Mouse (Mus musculus): Measurements from ENCODE around the gene Snupn. TPM values are rescaled to one million over a fixed set of nuclear protein-coding genes. Genes with fewer than 3 reads are reported as not detected.
A peak's percentile ranks its signal among the peaks of the same experiment; 100 is the strongest.
"Not testable (repeated sequence)": the region's sequence is repeated elsewhere in the genome, so short reads cannot be mapped to it uniquely, and the experiment has no call there.

The Snupn gene
- polyA plus RNA-seq, 1 experiment from 2014 or later = 27.4 TPM

GRCm38 (mm10) chr9:56938374-56938773 is 12.3 kb upstream of the Snupn start:
- 0 out of 2 replicates have a peak, but pooled peaks cover 3% of the 10 kb centered on the region for H3K36me3 ChIP-seq
- H3K4me3 ChIP-seq = peak overlapping the region; percentile 87
- H3K9me3 ChIP-seq = no peaks in the 10 kb centered on the region
- H3K4me1 ChIP-seq = 0 out of 2 replicates have a peak, but pooled peaks cover 7% of the 10 kb centered on the region
- no peak for DNase-seq (ENCODE audit: low spot score)
- 1% methylated on average over 7 of the region's 7 CpGs for whole genome bisulfite sequencing
- H3K27ac ChIP-seq = no peak overlapping the region; the same call in 1 of the 2 replicates
- no peaks in the 10 kb centered on the region for H3K27me3 ChIP-seq (ENCODE audit: insufficient read depth, poor library complexity, severe bottlenecking)

GRCm38 (mm10) chr9:56947481-56947880 is 3.2 kb upstream of the Snupn start:
- not testable (repeated sequence) for H3K4me3 ChIP-seq; H3K36me3 ChIP-seq; DNase-seq (ENCODE audit: low spot score); H3K9me3 ChIP-seq; H3K4me1 ChIP-seq; H3K27me3 ChIP-seq (ENCODE audit: insufficient read depth, poor library complexity, severe bottlenecking); H3K27ac ChIP-seq
- WGBS = 24% methylated on average over 3 of the region's 3 CpGs

- not testable (repeated sequence) for H3K27me3 ChIP-seq (ENCODE audit: insufficient read depth, poor library complexity, severe bottlenecking); H3K4me1 ChIP-seq; H3K4me3 ChIP-seq; H3K36me3 ChIP-seq; DNase-seq (ENCODE audit: low spot score); H3K9me3 ChIP-seq; H3K27ac ChIP-seq
- 82% methylated on average over 5 of the region's 5 CpGs for WGBS
Observed at GRCm38 (mm10) chr9:56948699-56949098, 2.0 kb upstream of the Snupn start.

DNA sequence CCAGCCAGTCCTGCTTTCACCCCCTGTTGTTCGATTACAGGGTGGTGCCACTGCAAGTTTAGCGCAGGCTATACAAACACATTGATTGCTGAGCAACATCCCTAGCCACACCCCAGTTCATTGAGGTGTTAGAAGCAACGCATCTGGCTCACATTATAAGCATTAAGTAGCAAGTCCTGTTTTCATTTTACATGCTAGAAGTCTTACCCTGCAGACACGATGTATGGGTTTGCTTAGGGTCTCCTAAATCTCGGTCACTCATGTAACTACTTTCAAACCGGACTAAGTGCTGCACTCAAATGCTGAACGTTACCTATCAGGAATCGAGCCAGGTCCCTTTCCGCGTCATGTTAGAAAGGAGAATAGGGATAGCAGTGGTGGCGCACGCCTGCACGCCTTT is 911 bp upstream of the Snupn start:
- no peak for DNase-seq (ENCODE audit: low spot score)
- H3K27ac ChIP-seq = peak overlapping the region; percentile 90

GRCm38 (mm10) chr9:56953562-56953961 is 2.9 kb downstream of the Snupn start:
- Histone ChIP-seq H3K4me3 (no peak overlapping the region), H3K27ac (no peak overlapping the region), H3K27me3 (ENCODE audit: insufficient read depth, poor library complexity, severe bottlenecking) (no peaks in the 10 kb centered on the region), H3K36me3 (peaks cover 13% of the 10 kb centered on the region), H3K9me3 (no peaks in the 10 kb centered on the region), H3K4me1 (peaks cover 7% of the 10 kb centered on the region)
- 89% methylated on average over 1 of the region's 1 CpGs for WGBS
- no peak for DNase-seq (ENCODE audit: low spot score)

More for the DNA sequence above, 911 bp upstream of the Snupn start:
- Histone ChIP-seq H3K9me3 (no peaks in the 10 kb centered on the region), H3K36me3 (no peaks in the 10 kb centered on the region), H3K4me3 (peak overlapping the region; percentile 72), H3K27me3 (ENCODE audit: insufficient read depth, poor library complexity, severe bottlenecking) (no peaks in the 10 kb centered on the region), H3K4me1 (peaks cover 7% of the 10 kb centered on the region)
- WGBS = 27% methylated on average over 13 of the region's 13 CpGs

DNA sequence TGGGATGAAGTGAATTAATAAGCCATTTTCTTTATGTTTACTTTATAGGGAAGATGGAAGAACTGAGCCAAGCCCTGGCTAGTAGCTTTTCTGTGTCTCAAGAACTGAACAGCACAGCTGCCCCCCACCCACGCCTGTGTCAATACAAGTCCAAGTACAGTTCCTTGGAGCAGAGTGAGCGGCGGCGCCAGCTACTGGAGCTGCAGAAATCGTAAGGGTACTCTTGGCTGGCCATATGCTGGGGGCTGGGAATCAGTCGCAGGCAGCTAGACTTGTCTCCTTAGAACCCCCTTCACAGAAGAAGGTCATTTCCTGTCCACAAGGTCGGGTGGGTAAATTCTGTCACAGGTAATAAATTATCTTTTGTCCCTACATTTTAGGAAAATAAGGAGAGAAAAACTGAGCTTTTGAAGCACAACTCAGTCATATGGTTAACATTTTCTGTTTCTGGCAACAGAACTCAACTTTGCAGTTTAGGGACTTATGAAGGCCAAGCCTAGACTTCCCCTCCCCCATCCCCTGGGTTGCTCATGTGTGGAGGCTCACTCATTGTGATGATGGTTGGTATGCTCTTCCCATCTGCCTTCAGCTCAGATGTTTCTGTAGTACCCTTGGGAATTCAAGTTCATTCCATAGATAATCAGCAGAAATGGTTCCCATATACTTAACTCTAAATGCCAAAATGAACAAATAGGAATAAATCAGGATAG is 6.4 kb downstream of the Snupn start:
- WGBS = 72% methylated on average over 7 of the region's 7 CpGs
- Histone ChIP-seq H3K36me3 (peaks cover 24% of the 10 kb centered on the region), H3K4me1 (no peaks in the 10 kb centered on the region), H3K27ac (no peak overlapping the region), H3K27me3 (ENCODE audit: insufficient read depth, poor library complexity, severe bottlenecking) (no peaks in the 10 kb centered on the region), H3K9me3 (no peaks in the 10 kb centered on the region), H3K4me3 (no peak overlapping the region)
- DNase-seq (ENCODE audit: low spot score) = no peak

- no peak for DNase-seq (ENCODE audit: low spot score)
- Histone ChIP-seq H3K4me1 (no peaks in the 10 kb centered on the region), H3K4me3 (no peak overlapping the region), H3K36me3 (peaks cover 37% of the 10 kb centered on the region), H3K9me3 (no peaks in the 10 kb centered on the region), H3K27me3 (ENCODE audit: insufficient read depth, poor library complexity, severe bottlenecking) (no peaks in the 10 kb centered on the region), H3K27ac (no peak overlapping the region)
- 86% methylated on average over 2 of the region's 2 CpGs for WGBS
Observed at GRCm38 (mm10) chr9:56958689-56959088, 8.0 kb downstream of the Snupn start.

DNA sequence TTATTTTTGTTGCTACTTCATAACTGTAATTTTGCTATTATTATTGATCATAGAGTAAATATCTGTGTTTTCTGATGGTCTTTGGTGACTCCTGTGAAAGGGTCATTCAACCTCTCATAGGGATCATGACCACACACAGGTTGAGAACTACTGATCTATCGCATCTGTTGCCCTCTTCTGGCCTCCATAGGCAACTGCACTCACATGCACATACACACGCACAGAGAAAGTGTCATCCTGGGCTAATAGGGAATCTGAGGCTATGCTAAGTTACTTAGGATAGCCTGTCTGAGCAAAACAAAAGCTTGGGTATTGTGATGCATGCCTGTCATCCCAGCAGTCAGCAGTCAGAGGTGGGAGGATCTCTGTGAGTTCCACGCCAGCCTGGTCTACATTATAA is 10.9 kb downstream of the Snupn start:
- Histone ChIP-seq H3K36me3 (peaks cover 41% of the 10 kb centered on the region; the same call in 1 of the 2 replicates), H3K27ac (no peak overlapping the region)
- WGBS = 94% methylated on average over 3 of the region's 3 CpGs

GRCm38 (mm10) chr9:56970158-56970557 is 19.5 kb downstream of the Snupn start:
- Histone ChIP-seq H3K27me3 (ENCODE audit: insufficient read depth, poor library complexity, severe bottlenecking) (no peaks in the 10 kb centered on the region), H3K9me3 (no peaks in the 10 kb centered on the region), H3K4me1 (peaks cover 9% of the 10 kb centered on the region; the same call in 1 of the 2 replicates), H3K36me3 (peaks cover 20% of the 10 kb centered on the region), H3K4me3 (no peak overlapping the region), H3K27ac (no peak overlapping the region)
- WGBS = 55% methylated on average over 2 of the region's 2 CpGs
- no peak for DNase-seq (ENCODE audit: low spot score)

More for the DNA sequence above, 10.9 kb downstream of the Snupn start:
- no peak for DNase-seq (ENCODE audit: low spot score)
- Histone ChIP-seq H3K27me3 (ENCODE audit: insufficient read depth, poor library complexity, severe bottlenecking) (no peaks in the 10 kb centered on the region), H3K4me1 (no peaks in the 10 kb centered on the region), H3K9me3 (no peaks in the 10 kb centered on the region), H3K4me3 (no peak overlapping the region)

DNA sequence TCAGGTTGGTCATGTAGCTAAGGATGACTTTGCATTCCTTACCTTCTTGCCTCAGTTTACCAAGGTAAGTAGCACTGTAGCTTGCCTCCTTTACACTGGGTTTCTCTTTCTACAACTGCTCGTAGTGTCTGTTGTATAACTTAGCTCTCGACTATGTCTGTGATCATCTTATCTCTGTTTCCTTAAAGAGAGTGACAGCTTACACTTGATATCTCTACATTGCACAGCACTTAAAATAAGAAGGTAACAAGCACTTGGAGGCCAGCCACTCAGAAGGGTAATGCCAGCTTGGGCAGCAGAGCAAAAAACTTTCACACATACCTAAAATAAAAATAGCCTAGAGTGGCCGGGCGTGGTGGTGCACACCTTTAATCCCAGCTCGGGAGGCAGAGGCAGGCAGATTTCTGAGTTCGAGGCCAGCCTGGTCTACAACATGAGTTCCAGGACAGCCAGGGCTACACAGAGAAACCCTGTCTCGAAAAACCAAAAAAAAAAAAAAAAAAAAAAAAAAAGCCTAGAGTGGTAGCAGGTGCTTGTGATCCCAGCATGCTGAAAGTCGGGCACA is 23.4 kb downstream of the Snupn start:
- no peak overlapping the region for H3K4me3 ChIP-seq
- H3K4me1 ChIP-seq = peaks cover 9% of the 10 kb centered on the region; the same call in 1 of the 2 replicates
- no peak for DNase-seq (ENCODE audit: low spot score)
- no peaks in the 10 kb centered on the region for H3K27me3 ChIP-seq (ENCODE audit: insufficient read depth, poor library complexity, severe bottlenecking)
- WGBS = 70% methylated on average over 8 of the region's 8 CpGs
- H3K27ac ChIP-seq = no peak overlapping the region
- H3K36me3 ChIP-seq = peaks cover 16% of the 10 kb centered on the region
- no peaks in the 10 kb centered on the region for H3K9me3 ChIP-seq

- 80% methylated on average over 3 of the region's 3 CpGs for WGBS
- Histone ChIP-seq H3K27me3 (ENCODE audit: insufficient read depth, poor library complexity, severe bottlenecking) (no peaks in the 10 kb centered on the region), H3K4me1 (peaks cover 9% of the 10 kb centered on the region; the same call in 1 of the 2 replicates), H3K36me3 (peaks cover 22% of the 10 kb centered on the region), H3K9me3 (no peaks in the 10 kb centered on the region; the same call in 1 of the 2 replicates), H3K27ac (no peak overlapping the region), H3K4me3 (no peak overlapping the region)
- no peak for DNase-seq (ENCODE audit: low spot score)
Observed at GRCm38 (mm10) chr9:56975199-56975598, 24.5 kb downstream of the Snupn start.

- no peaks in the 10 kb centered on the region for H3K27me3 ChIP-seq (ENCODE audit: insufficient read depth, poor library complexity, severe bottlenecking)
- 82% methylated on average over 6 of the region's 6 CpGs for WGBS
- H3K4me3 ChIP-seq = no peak overlapping the region
- H3K9me3 ChIP-seq = no peaks in the 10 kb centered on the region; the same call in 1 of the 2 replicates
- peaks cover 30% of the 10 kb centered on the region for H3K36me3 ChIP-seq
- H3K4me1 ChIP-seq = no peaks in the 10 kb centered on the region
- H3K27ac ChIP-seq = no peak overlapping the region
- DNase-seq (ENCODE audit: low spot score) = no peak
Observed at GRCm38 (mm10) chr9:56980186-56980585, 29.5 kb downstream of the Snupn start.

DNA sequence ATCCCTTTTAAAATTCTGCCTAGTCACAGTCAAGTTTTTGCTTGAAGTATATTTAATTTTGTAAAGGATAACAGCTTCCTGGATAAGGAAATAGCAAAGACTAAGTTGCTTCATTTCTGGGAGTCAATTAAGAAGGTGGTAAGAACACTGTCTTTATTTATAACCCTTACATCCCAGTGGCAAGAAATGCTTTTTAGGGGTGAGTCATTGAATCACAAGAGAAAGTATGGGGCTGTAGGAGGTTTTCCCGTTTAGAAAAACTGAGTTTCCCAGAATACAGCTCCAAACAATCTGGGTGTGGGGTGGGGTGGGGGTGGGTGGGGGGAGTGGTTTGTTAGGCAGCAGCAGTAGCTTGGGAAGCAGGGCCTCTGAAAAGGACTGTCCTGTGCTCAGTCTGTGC is 30.8 kb downstream of the Snupn start:
- no peak overlapping the region for H3K27ac ChIP-seq
- no peak overlapping the region for H3K4me3 ChIP-seq
- no peaks in the 10 kb centered on the region for H3K4me1 ChIP-seq
- no peaks in the 10 kb centered on the region for H3K27me3 ChIP-seq (ENCODE audit: insufficient read depth, poor library complexity, severe bottlenecking)
- peaks cover 30% of the 10 kb centered on the region for H3K36me3 ChIP-seq
- no peak for DNase-seq (ENCODE audit: low spot score)
- 56% methylated on average over 1 of the region's 1 CpGs for WGBS
- H3K9me3 ChIP-seq = no peaks in the 10 kb centered on the region; the same call in 1 of the 2 replicates

Data from heart, embryonic 10.5 days (tissue).